In genomic region chr2:93242166-93242565, GRCm38 (mm10) we compare ENCODE assay signal across 23 mouse cellular contexts. TPM values are rescaled to one million over a fixed set of nuclear protein-coding genes. Genes with fewer than 3 reads are reported as not detected.
DNase-seq lines count a peak whose midpoint lies in the region; ATAC-seq and TF ChIP-seq lines count a peak whose summit lies in the region.
"Had no signal": no experiment of that assay in that cellular context is flagged by ENCODE, and none has a peak within 500 bp of the region (broad histone marks: within the 10 kb centered on the region; RNA-seq: fewer than 3 reads in every experiment).

No protein-coding gene starts in this region.

- TF ChIP-seq CTCF in hindbrain, postnatal 0 days (IDR thresholded peaks at IDR 0.05; ENCODE audit: low read depth): no peak

- H3K4me2 ChIP-seq in hindbrain, postnatal 0 days (ENCODE audit: low read depth, low read length): no peak overlapping the region
- H3K4me2 ChIP-seq in liver, embryonic 12.5 days: no peak overlapping the region
- H3K4me2 ChIP-seq: forebrain, embryonic 13.5 days; kidney, embryonic 15.5 days; limb, embryonic 12.5 days; liver, embryonic 13.5 days; lung, embryonic 14.5 days had no signal

- H3K9me3 ChIP-seq in hindbrain, embryonic 10.5 days: no peaks in the 10 kb centered on the region
- H3K9me3 ChIP-seq in hindbrain, postnatal 0 days (ENCODE audit: low read length): no peaks in the 10 kb centered on the region
- no peaks in the 10 kb centered on the region for H3K9me3 ChIP-seq in liver, embryonic 12.5 days (replicated peaks)
- H3K9me3 ChIP-seq: forebrain, embryonic 13.5 days; kidney, embryonic 15.5 days; limb, embryonic 12.5 days; liver, embryonic 13.5 days had no signal

- H3K36me3 ChIP-seq in hindbrain, embryonic 10.5 days: peaks cover 57% of the 10 kb centered on the region
- no peaks in the 10 kb centered on the region for H3K36me3 ChIP-seq in hindbrain, postnatal 0 days (ENCODE audit: insufficient read depth, low read length)
- no peaks in the 10 kb centered on the region for H3K36me3 ChIP-seq in liver, embryonic 12.5 days
- H3K36me3 ChIP-seq: limb, embryonic 12.5 days; liver, embryonic 13.5 days had no signal

- WGBS in hindbrain, embryonic 10.5 days: 87% methylated on average over 5 of the region's 5 CpGs
- WGBS in hindbrain, postnatal 0 days: 74% methylated on average over 5 of the region's 5 CpGs
- WGBS in liver, embryonic 12.5 days (ENCODE audit: insufficient replicate concordance): 65% methylated on average over 5 of the region's 5 CpGs

- H3K9ac ChIP-seq in hindbrain, postnatal 0 days (replicated peaks; ENCODE audit: low read length): no peak overlapping the region
- no peak overlapping the region for H3K9ac ChIP-seq in liver, embryonic 12.5 days
- H3K9ac ChIP-seq: forebrain, embryonic 13.5 days; kidney, embryonic 15.5 days; limb, embryonic 12.5 days; liver, embryonic 13.5 days; lung, embryonic 14.5 days had no signal

- peaks cover 59% of the 10 kb centered on the region for H3K4me1 ChIP-seq in hindbrain, embryonic 10.5 days (replicated peaks)
- peaks cover 4% of the 10 kb centered on the region; the same call in 1 of the 2 replicates for H3K4me1 ChIP-seq in hindbrain, postnatal 0 days (ENCODE audit: insufficient read depth, low read length)
- peaks cover 4% of the 10 kb centered on the region; the same call in 1 of the 2 replicates for H3K4me1 ChIP-seq in liver, embryonic 12.5 days
- H3K4me1 ChIP-seq: liver, embryonic 13.5 days had no signal

- no peaks in the 10 kb centered on the region for H3K27me3 ChIP-seq in hindbrain, embryonic 10.5 days (ENCODE audit: insufficient read depth, poor library complexity, severe bottlenecking)
- H3K27me3 ChIP-seq in hindbrain, postnatal 0 days (ENCODE audit: insufficient read depth, low read length): no peaks in the 10 kb centered on the region
- H3K27me3 ChIP-seq in liver, embryonic 12.5 days (replicated peaks): no peaks in the 10 kb centered on the region
- H3K27me3 ChIP-seq: forebrain, embryonic 13.5 days; kidney, embryonic 15.5 days; liver, embryonic 13.5 days had no signal

- ATAC-seq in hindbrain, postnatal 0 days: no peak
- no peak for ATAC-seq in liver, embryonic 12.5 days
- ATAC-seq in CD4-positive, CD25-positive, alpha-beta regulatory T cell, adult 4 months: no peak
- ATAC-seq: activated CD4-positive, CD25-positive, alpha-beta regulatory T cell, adult 4 months; forebrain, embryonic 13.5 days; hindbrain, embryonic 16.5 days; intestine, postnatal 0 days had no signal

- H3K4me3 ChIP-seq in hindbrain, embryonic 10.5 days: no peak overlapping the region
- H3K4me3 ChIP-seq in hindbrain, postnatal 0 days (ENCODE audit: low read length): no peak overlapping the region
- no peak overlapping the region for H3K4me3 ChIP-seq in liver, embryonic 12.5 days
- H3K4me3 ChIP-seq: forebrain, embryonic 13.5 days; kidney, embryonic 15.5 days; limb, embryonic 12.5 days; liver, embryonic 13.5 days had no signal

- no peak for DNase-seq in hindbrain, embryonic 10.5 days (ENCODE audit: low spot score)
- DNase-seq in hindbrain, postnatal 0 days (ENCODE audit: low spot score): no peak
- peak; percentile 75 to 82 for DNase-seq in cerebellum, adult 18-20 months
- DNase-seq in cerebellum, postnatal 25 days: peak; percentile 69 to 71
- no peak for DNase-seq in adrenal gland, postnatal 10 days
- DNase-seq: adrenal gland, postnatal 14 days; heart, adult 11 months; kidney, postnatal 4 days; layer of hippocampus, adult 9-11 months; liver, embryonic 13.5 days; lung, embryonic 14.5 days; lung, postnatal 36 days; retina, postnatal 1 day; right cerebral cortex, postnatal 4 days; thymus, postnatal 36 days had no signal

- H3K27ac ChIP-seq in hindbrain, embryonic 10.5 days: peak overlapping the region; percentile 64
- H3K27ac ChIP-seq in hindbrain, postnatal 0 days: no peak overlapping the region
- no peak overlapping the region for H3K27ac ChIP-seq in liver, embryonic 12.5 days
- H3K27ac ChIP-seq: forebrain, embryonic 13.5 days; kidney, embryonic 15.5 days; limb, embryonic 12.5 days; liver, embryonic 13.5 days had no signal

RNA-seq across cellular contexts. Expression of gene Trp53i11, which starts 54.8 kb away (rescaled TPM):
- polyA plus RNA-seq in hindbrain, embryonic 10.5 days (2016; fragmentation: Nextera tagmentation; extraction: Ambion mirVana): 202 and 281 TPM in 2 replicates
- 150 and 176 TPM in 2 replicates for total RNA-seq in hindbrain, postnatal 0 days (2014; rRNA removed)
- polyA plus RNA-seq in hindbrain, postnatal 0 days (2015; fragmentation: Nextera tagmentation; extraction: Ambion mirVana): 49.6 and 66.7 TPM in 2 replicates
- total RNA-seq in adrenal gland, postnatal 10 days (2021): 10 to 100 TPM; 87.9 to 89.8 TPM
- polyA plus RNA-seq in liver, embryonic 12.5 days (2016; fragmentation: Nextera tagmentation; extraction: Ambion mirVana): 2.6 and 3.2 TPM in 2 replicates
- 10 to 100 TPM; 48.6 to 70.7 TPM for polyA plus RNA-seq in CD4-positive, CD25-positive, alpha-beta regulatory T cell, adult 4 months (2017; shearing (Covaris generic))

Comparison
In these comparisons a context has a peak if more than half of its experiments do, and no peak if none do; other contexts are left out.
1. DNase-seq: peak in cerebellum, adult 18-20 months (2 of 2) and cerebellum, postnatal 25 days (2 of 2); none in hindbrain, embryonic 10.5 days (single experiment), hindbrain, postnatal 0 days (single experiment) and adrenal gland, postnatal 10 days (single experiment).
2. RNA of gene Trp53i11, which starts 54.8 kb away (polyA plus RNA-seq): 202 to 281 TPM in hindbrain, embryonic 10.5 days, 48.6 to 70.7 TPM in CD4-positive, CD25-positive, alpha-beta regulatory T cell, adult 4 months and 49.6 to 66.7 TPM in hindbrain, postnatal 0 days; 2.6 to 3.2 TPM in liver, embryonic 12.5 days; every median in the first group is over 10 times any median in the second.